Comparison of ENCODE assay signal across 8 mouse cellular contexts in genomic region chr16:26105115-26105974, GRCm38 (mm10). TPM values are rescaled to one million over a fixed set of nuclear protein-coding genes. Genes with fewer than 3 reads are reported as not detected.
DNase-seq lines count a peak whose midpoint lies in the region; ATAC-seq and TF ChIP-seq lines count a peak whose summit lies in the region.
"Had no signal": no experiment of that assay in that cellular context is flagged by ENCODE, and none has a peak within 500 bp of the region (broad histone marks: within the 10 kb centered on the region; RNA-seq: fewer than 3 reads in every experiment).

TSS of gene P3h2 (minus strand) at chr16:26105784.

- TF ChIP-seq EP300 in heart, adult 2 months (IDR thresholded peaks at IDR 0.05; ENCODE audit: insufficient read depth, low read depth, low read length): no peak

- TF ChIP-seq POLR2A in bone marrow, adult 2 months (IDR thresholded peaks at IDR 0.05; ENCODE audit: borderline replicate concordance, control insufficient read depth, low read depth, low read length): no peak
- TF ChIP-seq POLR2A in heart, adult 2 months (IDR thresholded peaks at IDR 0.05; ENCODE audit: insufficient read depth, low read depth, low read length): no peak

- peak; percentile 94 for ATAC-seq in embryonic facial prominence, embryonic 11.5 days (replicated peaks; ENCODE audit: insufficient number of reproducible peaks, low FRiP score, low TSS enrichment, low read depth)
- peak; percentile 92 for ATAC-seq in midbrain, embryonic 11.5 days (ENCODE audit: low FRiP score)
- ATAC-seq in stomach, embryonic 14.5 days (ENCODE audit: insufficient number of reproducible peaks, insufficient read depth, low FRiP score, low read depth): peak; percentile 89

- peak within 1 kb of the TSS; percentile 84 for H3K9ac ChIP-seq in embryonic facial prominence, embryonic 11.5 days (replicated peaks; ENCODE audit: low read length)
- H3K9ac ChIP-seq in heart, adult 2 months (ENCODE audit: low read depth, low read length): peak within 1 kb of the TSS; percentile 78
- H3K9ac ChIP-seq in midbrain, embryonic 11.5 days (ENCODE audit: low read length): peak within 1 kb of the TSS; percentile 68
- H3K9ac ChIP-seq in stomach, embryonic 14.5 days (replicated peaks; ENCODE audit: low read depth, low read length): peak within 1 kb of the TSS; percentile 67

- no peaks in the 10 kb centered on the region for H3K4me1 ChIP-seq in bone marrow, adult 2 months (ENCODE audit: control insufficient read depth, insufficient read depth, low read length)
- no peaks in the 10 kb centered on the region for H3K4me1 ChIP-seq in embryonic facial prominence, embryonic 11.5 days (ENCODE audit: control insufficient read depth, insufficient read depth, low read length)
- H3K4me1 ChIP-seq in heart, adult 2 months (ENCODE audit: control insufficient read depth, insufficient read depth, low read length): peaks cover 2% of the 10 kb centered on the region; the same call in 1 of the 2 replicates
- peaks cover 28% of the 10 kb centered on the region for H3K4me1 ChIP-seq in limb, embryonic 10.5 days
- no peaks in the 10 kb centered on the region for H3K4me1 ChIP-seq in midbrain, embryonic 11.5 days (ENCODE audit: control insufficient read depth, insufficient read depth, low read length)
- H3K4me1 ChIP-seq in stomach, embryonic 14.5 days (ENCODE audit: control insufficient read depth, insufficient read depth, low read length): peaks cover 7% of the 10 kb centered on the region; the same call in 1 of the 2 replicates

- H3K36me3 ChIP-seq in embryonic facial prominence, embryonic 11.5 days (replicated peaks; ENCODE audit: control insufficient read depth, insufficient read depth, low read depth, low read length): no peaks in the 10 kb centered on the region
- no peaks in the 10 kb centered on the region for H3K36me3 ChIP-seq in heart, adult 2 months (ENCODE audit: control insufficient read depth, insufficient read depth, low read length)
- no peaks in the 10 kb centered on the region for H3K36me3 ChIP-seq in limb, embryonic 10.5 days
- H3K36me3 ChIP-seq in midbrain, embryonic 11.5 days (ENCODE audit: control insufficient read depth, insufficient read depth, low read length): no peaks in the 10 kb centered on the region
- no peaks in the 10 kb centered on the region for H3K36me3 ChIP-seq in stomach, embryonic 14.5 days (ENCODE audit: control insufficient read depth, insufficient read depth, low read length)

- intact Hi-C loops in heart, adult 2 months (cut with DNase I): loop anchor here (5.0 kb wide), 2 partner anchors 78 to 118 kb away; no protein-coding TSS in a partner anchor

- TF ChIP-seq CTCF in bone marrow, adult 2 months (IDR thresholded peaks at IDR 0.05; ENCODE audit: control insufficient read depth, insufficient read depth, low read length): no peak
- TF ChIP-seq CTCF in heart, adult 2 months (IDR thresholded peaks at IDR 0.05): peak; percentile 27; the same call in 1 of the 2 replicates

- H3K79me2 ChIP-seq in heart, adult 2 months (replicated peaks; ENCODE audit: control insufficient read depth, insufficient read depth, low read length): no peaks in the 10 kb centered on the region

- H3K27me3 ChIP-seq in embryonic facial prominence, embryonic 11.5 days (ENCODE audit: control insufficient read depth, insufficient read depth, low read length): no peaks in the 10 kb centered on the region
- H3K27me3 ChIP-seq in heart, adult 2 months (ENCODE audit: control insufficient read depth, insufficient read depth, low read length): no peaks in the 10 kb centered on the region; the same call in 1 of the 2 replicates
- no peaks in the 10 kb centered on the region for H3K27me3 ChIP-seq in limb, embryonic 10.5 days (ENCODE audit: low read depth, poor library complexity, severe bottlenecking)
- H3K27me3 ChIP-seq in midbrain, embryonic 11.5 days (ENCODE audit: control insufficient read depth, insufficient read depth, low read length): peaks cover 9% of the 10 kb centered on the region
- H3K27me3 ChIP-seq in stomach, embryonic 14.5 days (ENCODE audit: control insufficient read depth, insufficient read depth, low read length): no peaks in the 10 kb centered on the region

- WGBS in bone marrow, adult 2 months: 1% methylated on average over 100 of the region's 101 CpGs
- under 1% methylated on average over 100 of the region's 101 CpGs for WGBS in embryonic facial prominence, embryonic 11.5 days
- WGBS in heart, adult 2 months: 2% methylated on average over 100 of the region's 101 CpGs
- WGBS in limb, embryonic 10.5 days: under 1% methylated on average over 97 of the region's 101 CpGs
- under 1% methylated on average over 100 of the region's 101 CpGs for WGBS in midbrain, embryonic 11.5 days
- WGBS in stomach, embryonic 14.5 days: under 1% methylated on average over 94 of the region's 101 CpGs

- peak; percentile 81 for DNase-seq in embryonic facial prominence, embryonic 11.5 days (ENCODE audit: low spot score)
- DNase-seq in heart, adult 2 months: peak; percentile 77 to 79
- peak; percentile 82 for DNase-seq in kidney, adult 18-20 months
- peak; percentile 84 for DNase-seq in limb, embryonic 10.5 days (ENCODE audit: low spot score)
- DNase-seq in midbrain, embryonic 11.5 days (ENCODE audit: low spot score, missing footprints): peak; percentile 95

- no peaks in the 10 kb centered on the region for H3K9me3 ChIP-seq in embryonic facial prominence, embryonic 11.5 days (replicated peaks; ENCODE audit: control insufficient read depth, low read length)
- no peaks in the 10 kb centered on the region for H3K9me3 ChIP-seq in limb, embryonic 10.5 days (replicated peaks)
- no peaks in the 10 kb centered on the region for H3K9me3 ChIP-seq in midbrain, embryonic 11.5 days (ENCODE audit: control insufficient read depth, low read length)
- H3K9me3 ChIP-seq in stomach, embryonic 14.5 days (ENCODE audit: control insufficient read depth, low read depth, low read length): no peaks in the 10 kb centered on the region

- H3K27ac ChIP-seq in bone marrow, adult 2 months (ENCODE audit: control insufficient read depth, insufficient read depth, low read depth, low read length, poor library complexity): no peak within 1 kb of the TSS; the same call in 1 of the 2 replicates
- H3K27ac ChIP-seq in embryonic facial prominence, embryonic 11.5 days (replicated peaks; ENCODE audit: low read depth, low read length): peak within 1 kb of the TSS; percentile 72
- H3K27ac ChIP-seq in heart, adult 2 months: peak within 1 kb of the TSS; percentile 54
- peak within 1 kb of the TSS; percentile 94 for H3K27ac ChIP-seq in limb, embryonic 10.5 days
- H3K27ac ChIP-seq in midbrain, embryonic 11.5 days (ENCODE audit: low read depth, low read length): no peak within 1 kb of the TSS; the same call in 1 of the 2 replicates
- H3K27ac ChIP-seq in stomach, embryonic 14.5 days (ENCODE audit: low read length): peak within 1 kb of the TSS; percentile 92
- H3K27ac ChIP-seq: macrophage had no signal

- peak within 1 kb of the TSS; percentile 34 for H3K4me3 ChIP-seq in bone marrow, adult 2 months (replicated peaks; ENCODE audit: control insufficient read depth, low read depth, low read length)
- peak within 1 kb of the TSS; percentile 73 for H3K4me3 ChIP-seq in embryonic facial prominence, embryonic 11.5 days (ENCODE audit: low read depth, low read length)
- peak within 1 kb of the TSS; percentile 83 for H3K4me3 ChIP-seq in heart, adult 2 months
- peak within 1 kb of the TSS; percentile 85 for H3K4me3 ChIP-seq in limb, embryonic 10.5 days
- peak within 1 kb of the TSS; percentile 67 for H3K4me3 ChIP-seq in midbrain, embryonic 11.5 days (ENCODE audit: low read depth, low read length)
- peak within 1 kb of the TSS; percentile 72 for H3K4me3 ChIP-seq in stomach, embryonic 14.5 days (ENCODE audit: low read depth, low read length)

- H3K4me2 ChIP-seq in embryonic facial prominence, embryonic 11.5 days (ENCODE audit: low read depth, low read length): peak within 1 kb of the TSS; percentile 88
- peak within 1 kb of the TSS; percentile 89 for H3K4me2 ChIP-seq in midbrain, embryonic 11.5 days
- H3K4me2 ChIP-seq in stomach, embryonic 14.5 days (replicated peaks; ENCODE audit: low read depth, low read length): peak within 1 kb of the TSS; percentile 73

RNA-seq across cellular contexts. Expression of gene P3h2, which starts in this region (rescaled TPM):
- polyA plus RNA-seq in bone marrow, adult 2 months (2011; ENCODE audit: insufficient read depth, insufficient read length, low replicate concordance, missing spikeins): 1.8 and 2.0 TPM in 2 replicates
- 6.0 and 6.8 TPM in 2 replicates for polyA plus RNA-seq in embryonic facial prominence, embryonic 11.5 days (2014; fragmentation: Nextera tagmentation; extraction: Ambion mirVana)
- 1 to 10 TPM; 4.2 to 4.3 TPM for total RNA-seq in heart, adult 2 months (2021)
- polyA plus RNA-seq in heart, adult 2 months (2012; rRNA removed): 1.2 and 1.6 TPM in 2 replicates
- polyA plus RNA-seq in limb, embryonic 10.5 days (2016; fragmentation: Nextera tagmentation; extraction: Ambion mirVana): 2.7 and 3.2 TPM in 2 replicates
- 2.2 and 2.3 TPM in 2 replicates for polyA plus RNA-seq in midbrain, embryonic 11.5 days (2014; fragmentation: Nextera tagmentation; extraction: Ambion mirVana)
- polyA plus RNA-seq in stomach, embryonic 14.5 days (2014; fragmentation: Nextera tagmentation; extraction: Ambion mirVana): 9.6 and 13.1 TPM in 2 replicates

Comparison
In these comparisons a context has a peak if more than half of its experiments do, and no peak if none do; other contexts are left out.
1. H3K27ac ChIP-seq: peak in embryonic facial prominence, embryonic 11.5 days (single experiment), heart, adult 2 months (single experiment), limb, embryonic 10.5 days (single experiment) and stomach, embryonic 14.5 days (single experiment); none in bone marrow, adult 2 months (single experiment) and midbrain, embryonic 11.5 days (single experiment).
2. H3K4me3 ChIP-seq: peak in every context shown above with its lines; median percentile 85 in limb, embryonic 10.5 days; 83 in heart, adult 2 months; 73 in embryonic facial prominence, embryonic 11.5 days; 72 in stomach, embryonic 14.5 days; 67 in midbrain, embryonic 11.5 days; 34 in bone marrow, adult 2 months.
3. Peak in every context shown above with its lines, with median percentiles within 50 percentile points of each other: ATAC-seq, DNase-seq, H3K4me2 ChIP-seq and H3K9ac ChIP-seq.